Mouse (Mus musculus): ENCODE measurements at regions not wholly inside any gene's neighbourhood (a gene's known extent, or its start where the extent isn't known, plus 50 kb on each side); places are given as distances from the start of the nearest gene placed in this dataset.
"Not testable (repeated sequence)": the region's sequence is repeated elsewhere in the genome, so short reads cannot be mapped to it uniquely, and the experiment has no call there.

DNA sequence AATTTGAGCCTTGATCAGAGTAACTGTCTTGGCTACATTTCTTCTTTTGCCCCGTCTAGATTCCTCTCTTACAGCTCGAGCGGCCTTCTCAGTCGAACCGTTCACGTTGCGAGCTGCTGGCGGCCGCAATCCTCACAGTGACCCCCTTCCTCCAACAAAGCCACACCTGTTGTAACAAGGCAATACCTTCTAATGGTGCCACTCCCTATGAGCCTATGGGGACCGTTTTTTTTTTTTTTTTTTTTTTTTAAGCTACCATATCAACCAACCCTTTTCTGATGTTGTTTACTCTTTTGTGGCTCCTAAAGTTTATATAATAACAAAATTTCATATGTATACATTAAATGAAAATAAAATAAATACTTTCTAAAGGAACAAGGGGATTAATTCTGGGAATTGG, 160.4 kb upstream of the Trp63 start:
- not testable (repeated sequence) for H3K4me1 ChIP-seq (ENCODE audit: control insufficient read depth, insufficient read depth, low read length); H3K27me3 ChIP-seq (replicated peaks; ENCODE audit: control insufficient read depth, insufficient read depth, low read length); H3K4me3 ChIP-seq (ENCODE audit: low read length); H3K36me3 ChIP-seq (ENCODE audit: control insufficient read depth, insufficient read depth, low read length); H3K27ac ChIP-seq (ENCODE audit: low read length); H3K4me2 ChIP-seq (ENCODE audit: low read depth, low read length); H3K9ac ChIP-seq (ENCODE audit: low read depth, low read length); H3K9me3 ChIP-seq (ENCODE audit: control insufficient read depth, low read length); ATAC-seq
- WGBS = 85% methylated on average over 9 of the region's 10 CpGs

DNA sequence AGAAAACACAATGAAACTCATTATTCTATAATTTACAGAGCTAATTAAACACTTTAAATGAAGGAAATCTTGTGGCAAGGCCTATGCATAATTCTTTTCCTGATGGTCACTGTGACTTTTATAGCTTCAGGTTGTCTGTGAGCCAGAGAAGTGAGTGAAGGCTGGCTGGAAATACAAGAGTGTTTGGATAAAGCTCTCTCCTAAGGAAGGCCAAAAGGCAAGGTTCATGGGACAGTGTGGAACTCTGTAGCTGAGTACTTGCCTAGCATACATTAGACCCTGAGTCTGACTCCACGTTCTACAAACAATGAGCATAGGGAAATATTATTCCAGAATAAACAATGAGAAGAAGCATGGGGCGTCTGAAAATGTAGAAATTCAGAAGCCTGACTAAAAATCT, 159.9 kb upstream of the Trp63 start:
- Histone ChIP-seq H3K27me3 (replicated peaks; ENCODE audit: control insufficient read depth, insufficient read depth, low read length) (no peaks in the 10 kb centered on the region), H3K36me3 (ENCODE audit: control insufficient read depth, insufficient read depth, low read length) (no peaks in the 10 kb centered on the region), H3K9ac (ENCODE audit: low read depth, low read length) (no peak overlapping the region), H3K4me2 (ENCODE audit: low read depth, low read length) (no peak overlapping the region), H3K4me1 (ENCODE audit: control insufficient read depth, insufficient read depth, low read length) (no peaks in the 10 kb centered on the region), H3K4me3 (ENCODE audit: low read length) (no peak overlapping the region), H3K9me3 (ENCODE audit: control insufficient read depth, low read length) (no peaks in the 10 kb centered on the region), H3K27ac (ENCODE audit: low read length) (no peak overlapping the region)
- no peak for ATAC-seq
- WGBS = 53% methylated on average over 2 of the region's 2 CpGs

DNA sequence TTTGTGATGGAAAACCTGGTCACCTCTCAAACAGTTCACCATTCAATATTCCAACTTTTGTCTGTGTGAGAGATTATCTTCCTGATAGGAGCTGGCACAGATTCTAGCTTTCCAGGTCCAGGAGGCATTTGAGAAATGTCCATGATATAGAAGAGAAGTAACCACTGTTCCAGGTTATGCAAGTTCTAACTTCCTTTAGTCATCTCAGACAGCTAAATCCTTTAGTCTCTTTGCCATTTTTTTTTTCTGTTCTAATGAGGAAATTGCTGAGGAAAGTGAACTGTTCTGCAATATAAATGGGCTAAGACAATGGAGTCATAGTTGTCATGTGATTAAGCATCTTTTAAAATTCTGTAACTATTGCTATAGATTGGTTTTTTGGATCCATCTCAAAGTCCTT, 155.7 kb upstream of the Trp63 start:
- H3K27me3 ChIP-seq (replicated peaks; ENCODE audit: control insufficient read depth, insufficient read depth, low read length) = no peaks in the 10 kb centered on the region
- H3K4me3 ChIP-seq (ENCODE audit: low read length) = no peak overlapping the region
- no peaks in the 10 kb centered on the region for H3K36me3 ChIP-seq (ENCODE audit: control insufficient read depth, insufficient read depth, low read length)
- H3K9ac ChIP-seq (ENCODE audit: low read depth, low read length) = no peak overlapping the region
- H3K27ac ChIP-seq (ENCODE audit: low read length) = no peak overlapping the region
- H3K4me1 ChIP-seq (ENCODE audit: control insufficient read depth, insufficient read depth, low read length) = no peaks in the 10 kb centered on the region
- H3K4me2 ChIP-seq (ENCODE audit: low read depth, low read length) = no peak overlapping the region
- ATAC-seq = no peak
- H3K9me3 ChIP-seq (ENCODE audit: control insufficient read depth, low read length) = no peaks in the 10 kb centered on the region

DNA sequence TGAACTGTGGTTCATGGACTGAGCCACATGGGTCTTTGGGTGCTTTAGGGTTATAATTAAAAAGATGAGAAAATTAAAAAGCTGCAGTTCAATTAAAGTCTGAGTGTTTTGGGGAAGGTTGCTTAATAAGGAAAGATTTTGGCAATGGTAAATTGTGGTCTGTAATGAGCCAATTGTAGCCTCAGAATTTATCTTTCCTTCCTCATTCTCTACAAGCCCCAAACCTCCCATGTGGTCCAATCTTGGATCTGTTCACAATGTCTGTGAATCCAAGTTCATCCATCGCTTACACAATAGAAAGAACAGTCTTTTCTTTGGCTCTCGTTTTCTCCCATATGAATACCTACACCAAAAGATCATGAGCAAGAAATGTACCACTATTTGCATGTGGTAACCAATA, 155.2 kb upstream of the Trp63 start:
- no peak for ATAC-seq
- 85% methylated on average over 2 of the region's 2 CpGs for WGBS
- no peaks in the 10 kb centered on the region for H3K36me3 ChIP-seq (ENCODE audit: control insufficient read depth, insufficient read depth, low read length)

DNA sequence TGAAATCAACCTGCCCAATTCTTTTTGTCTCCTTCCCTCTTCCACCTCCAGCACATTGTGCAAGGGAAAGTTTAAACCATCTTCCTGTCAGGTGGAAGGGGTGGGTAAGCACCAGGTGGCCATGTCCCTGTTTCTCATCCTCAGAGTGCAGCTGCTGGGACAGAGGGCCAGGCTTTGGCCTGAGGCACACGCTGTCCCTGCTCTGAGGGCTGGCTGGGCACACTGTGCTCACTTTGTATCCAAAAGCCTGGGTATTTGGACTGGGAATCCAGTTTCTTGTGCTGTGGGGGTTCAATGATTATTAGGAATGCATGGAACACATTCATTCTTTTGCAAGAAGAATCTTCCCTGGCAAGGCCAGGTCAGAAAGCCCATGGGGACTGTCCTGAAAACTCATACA, 153.9 kb upstream of the Trp63 start:
- H3K36me3 ChIP-seq (ENCODE audit: control insufficient read depth, insufficient read depth, low read length) = no peaks in the 10 kb centered on the region
- WGBS = 96% methylated on average over 1 of the region's 1 CpGs
- no peak overlapping the region for H3K9ac ChIP-seq (ENCODE audit: low read depth, low read length)
- no peaks in the 10 kb centered on the region for H3K4me1 ChIP-seq (ENCODE audit: control insufficient read depth, insufficient read depth, low read length)
- H3K27ac ChIP-seq (ENCODE audit: low read length) = no peak overlapping the region
- no peak overlapping the region for H3K4me2 ChIP-seq (ENCODE audit: low read depth, low read length)
- H3K4me3 ChIP-seq (ENCODE audit: low read length) = no peak overlapping the region
- H3K27me3 ChIP-seq (replicated peaks; ENCODE audit: control insufficient read depth, insufficient read depth, low read length) = no peaks in the 10 kb centered on the region
- ATAC-seq = no peak
- H3K9me3 ChIP-seq (ENCODE audit: control insufficient read depth, low read length) = no peaks in the 10 kb centered on the region

More for the DNA sequence above, 155.2 kb upstream of the Trp63 start:
- Histone ChIP-seq H3K4me2 (ENCODE audit: low read depth, low read length) (no peak overlapping the region), H3K4me3 (ENCODE audit: low read length) (no peak overlapping the region), H3K9ac (ENCODE audit: low read depth, low read length) (no peak overlapping the region), H3K4me1 (ENCODE audit: control insufficient read depth, insufficient read depth, low read length) (no peaks in the 10 kb centered on the region), H3K27ac (ENCODE audit: low read length) (no peak overlapping the region), H3K9me3 (ENCODE audit: control insufficient read depth, low read length) (no peaks in the 10 kb centered on the region), H3K27me3 (replicated peaks; ENCODE audit: control insufficient read depth, insufficient read depth, low read length) (no peaks in the 10 kb centered on the region)

DNA sequence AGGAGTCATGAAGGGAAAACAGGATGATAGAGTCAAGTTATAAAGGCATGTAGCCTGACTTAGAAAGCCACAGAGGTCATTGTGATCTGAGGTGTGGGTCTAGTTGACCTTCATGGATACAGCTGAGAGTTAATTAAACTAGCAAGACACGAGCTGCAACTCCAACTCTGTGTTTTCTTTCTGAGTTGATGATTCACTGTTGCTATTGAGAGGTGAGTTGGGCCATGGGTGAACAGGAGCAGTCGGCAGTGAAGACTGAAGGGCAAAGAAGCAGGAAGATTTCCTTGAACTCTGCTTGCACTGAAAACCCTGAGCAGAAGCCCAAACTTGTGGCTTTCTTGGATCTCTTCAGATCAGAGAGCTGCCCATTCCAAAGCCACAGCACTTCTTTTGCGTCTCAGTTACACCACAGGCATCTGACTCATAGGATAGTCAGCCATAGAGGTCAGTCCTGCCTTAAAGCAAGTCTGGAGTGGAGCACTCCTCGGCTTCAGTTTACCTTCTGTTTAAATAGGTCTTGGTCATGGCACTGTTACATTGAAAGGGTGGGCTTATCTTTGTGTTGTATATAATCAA, 151.7 kb upstream of the Trp63 start:
- Histone ChIP-seq H3K27me3 (replicated peaks; ENCODE audit: control insufficient read depth, insufficient read depth, low read length) (no peaks in the 10 kb centered on the region), H3K4me1 (ENCODE audit: control insufficient read depth, insufficient read depth, low read length) (no peaks in the 10 kb centered on the region), H3K4me2 (ENCODE audit: low read depth, low read length) (no peak overlapping the region), H3K9me3 (ENCODE audit: control insufficient read depth, low read length) (no peaks in the 10 kb centered on the region), H3K4me3 (ENCODE audit: low read length) (no peak overlapping the region), H3K36me3 (ENCODE audit: control insufficient read depth, insufficient read depth, low read length) (no peaks in the 10 kb centered on the region), H3K27ac (ENCODE audit: low read length) (no peak overlapping the region), H3K9ac (ENCODE audit: low read depth, low read length) (no peak overlapping the region)
- ATAC-seq = no peak
- WGBS = 57% methylated on average over 4 of the region's 4 CpGs

DNA sequence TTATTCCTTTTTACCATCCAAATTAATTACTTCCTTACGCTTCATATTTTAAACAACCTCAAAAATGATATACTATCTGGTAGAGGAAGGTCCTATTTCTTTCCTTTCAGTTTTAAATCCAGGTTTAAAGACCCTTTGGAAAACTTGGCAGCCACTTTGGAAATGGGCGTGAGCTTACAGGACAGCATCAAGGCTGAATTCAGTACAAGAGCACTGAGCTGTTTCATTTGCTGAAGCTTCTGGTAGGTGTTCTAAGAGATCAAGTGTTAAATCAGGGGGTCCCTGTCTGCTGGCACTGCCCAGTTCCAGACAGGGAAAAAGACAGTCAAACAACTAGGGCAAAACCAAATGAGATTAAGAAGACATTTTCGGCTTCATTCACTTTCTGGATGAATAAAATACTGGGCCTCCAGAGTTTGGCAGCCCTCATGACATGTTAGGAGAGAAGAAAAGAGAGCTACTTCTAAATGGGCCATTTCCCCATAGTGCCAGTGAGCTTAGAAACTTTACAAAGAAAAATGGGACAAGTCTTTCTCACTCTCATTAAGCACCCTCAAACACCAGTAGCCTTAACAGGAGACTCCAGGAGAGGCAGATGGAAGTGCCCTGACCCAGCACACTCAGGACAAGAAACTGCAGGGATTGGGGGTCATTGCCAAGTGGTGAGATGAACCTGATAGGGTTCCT, 150.9 kb upstream of the Trp63 start:
- Histone ChIP-seq H3K9ac (ENCODE audit: low read depth, low read length) (no peak overlapping the region), H3K9me3 (ENCODE audit: control insufficient read depth, low read length) (no peaks in the 10 kb centered on the region), H3K4me1 (ENCODE audit: control insufficient read depth, insufficient read depth, low read length) (no peaks in the 10 kb centered on the region), H3K27me3 (replicated peaks; ENCODE audit: control insufficient read depth, insufficient read depth, low read length) (no peaks in the 10 kb centered on the region), H3K36me3 (ENCODE audit: control insufficient read depth, insufficient read depth, low read length) (no peaks in the 10 kb centered on the region), H3K4me2 (ENCODE audit: low read depth, low read length) (no peak overlapping the region), H3K27ac (ENCODE audit: low read length) (no peak overlapping the region), H3K4me3 (ENCODE audit: low read length) (no peak overlapping the region)
- ATAC-seq = no peak
- WGBS = 78% methylated on average over 3 of the region's 3 CpGs

DNA sequence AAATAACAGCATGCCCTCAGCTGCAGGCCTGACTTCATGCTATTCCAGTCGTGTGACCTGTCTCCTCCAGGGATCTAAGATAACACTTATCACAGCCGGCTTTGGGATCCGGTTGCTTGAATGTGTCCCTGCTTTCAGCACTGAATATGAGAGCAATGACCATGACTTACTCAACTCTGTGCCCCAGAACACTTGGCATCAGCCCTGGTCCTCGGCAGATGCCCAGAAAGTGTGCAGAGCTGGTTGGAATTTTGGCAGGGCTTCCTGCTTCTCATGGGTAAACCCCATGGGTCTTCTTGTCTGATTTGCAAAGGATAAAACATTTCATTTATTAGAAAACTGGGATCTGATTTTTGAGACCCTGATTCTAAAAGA, 150.4 kb upstream of the Trp63 start:
- no peak overlapping the region for H3K4me3 ChIP-seq (ENCODE audit: low read length)
- 75% methylated on average over 4 of the region's 4 CpGs for WGBS
- no peaks in the 10 kb centered on the region for H3K27me3 ChIP-seq (replicated peaks; ENCODE audit: control insufficient read depth, insufficient read depth, low read length)
- no peaks in the 10 kb centered on the region for H3K9me3 ChIP-seq (ENCODE audit: control insufficient read depth, low read length)
- no peak for ATAC-seq
- H3K4me2 ChIP-seq (ENCODE audit: low read depth, low read length) = no peak overlapping the region
- H3K27ac ChIP-seq (ENCODE audit: low read length) = no peak overlapping the region
- H3K4me1 ChIP-seq (ENCODE audit: control insufficient read depth, insufficient read depth, low read length) = no peaks in the 10 kb centered on the region
- no peaks in the 10 kb centered on the region for H3K36me3 ChIP-seq (ENCODE audit: control insufficient read depth, insufficient read depth, low read length)
- H3K9ac ChIP-seq (ENCODE audit: low read depth, low read length) = no peak overlapping the region

DNA sequence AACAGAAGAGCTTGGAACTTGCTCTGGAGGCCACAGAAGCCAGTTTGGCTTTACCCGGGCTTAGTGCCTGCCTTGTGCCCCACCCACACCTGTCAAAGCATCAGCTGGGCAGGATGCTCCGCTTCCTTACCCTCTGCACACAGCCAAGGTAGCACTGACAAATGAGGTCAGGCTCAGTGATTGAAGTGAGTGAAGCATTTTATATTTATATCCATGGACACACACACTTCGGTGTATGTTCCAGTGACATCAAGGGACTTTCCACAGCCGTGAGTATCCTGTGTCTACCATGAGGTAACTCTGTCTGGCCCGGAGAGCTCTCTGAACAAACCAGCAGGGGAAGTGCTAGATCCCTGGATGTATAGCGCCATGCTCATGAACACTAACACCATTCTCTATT, 147.0 kb upstream of the Trp63 start:
- WGBS = 86% methylated on average over 6 of the region's 6 CpGs
- H3K9ac ChIP-seq (ENCODE audit: low read depth, low read length) = no peak overlapping the region
- H3K4me1 ChIP-seq (ENCODE audit: control insufficient read depth, insufficient read depth, low read length) = no peaks in the 10 kb centered on the region
- H3K4me3 ChIP-seq (ENCODE audit: low read length) = no peak overlapping the region
- H3K36me3 ChIP-seq (ENCODE audit: control insufficient read depth, insufficient read depth, low read length) = no peaks in the 10 kb centered on the region
- H3K4me2 ChIP-seq (ENCODE audit: low read depth, low read length) = no peak overlapping the region
- H3K9me3 ChIP-seq (ENCODE audit: control insufficient read depth, low read length) = no peaks in the 10 kb centered on the region
- no peak for ATAC-seq
- no peak overlapping the region for H3K27ac ChIP-seq (ENCODE audit: low read length)
- no peaks in the 10 kb centered on the region for H3K27me3 ChIP-seq (replicated peaks; ENCODE audit: control insufficient read depth, insufficient read depth, low read length)

DNA sequence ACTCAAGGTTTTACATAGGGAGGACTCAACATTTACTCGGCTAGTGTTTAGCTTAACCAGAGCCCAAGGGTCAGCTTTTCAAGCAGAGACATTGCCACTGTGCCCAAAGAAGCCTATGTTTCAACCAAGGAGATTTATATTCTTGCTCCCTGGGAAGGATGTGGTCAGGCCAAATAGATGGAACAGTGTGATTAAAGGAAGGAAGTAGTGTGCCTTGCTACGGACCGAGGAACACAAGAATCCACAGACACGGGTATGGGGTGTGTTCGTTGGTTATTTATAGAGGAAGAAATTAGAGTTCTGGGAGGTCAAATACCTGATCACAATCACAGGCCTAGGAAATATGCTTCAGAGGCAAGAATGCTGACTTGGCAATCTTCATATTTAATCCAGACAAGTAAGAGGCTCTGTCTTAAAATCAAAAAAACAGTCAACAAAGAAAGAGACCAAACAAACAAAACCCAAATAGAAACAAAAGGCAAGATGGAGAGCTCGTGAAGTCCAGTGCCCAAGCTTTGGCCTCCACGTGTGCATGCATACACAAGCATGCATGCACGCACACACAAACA, 133.9 kb upstream of the Trp63 start:
- WGBS = 77% methylated on average over 8 of the region's 8 CpGs
- no peak for ATAC-seq
- H3K4me2 ChIP-seq (ENCODE audit: low read depth, low read length) = no peak overlapping the region
- no peak overlapping the region for H3K27ac ChIP-seq (ENCODE audit: low read length)
- H3K4me3 ChIP-seq (ENCODE audit: low read length) = no peak overlapping the region
- H3K36me3 ChIP-seq (ENCODE audit: control insufficient read depth, insufficient read depth, low read length) = no peaks in the 10 kb centered on the region
- no peak overlapping the region for H3K9ac ChIP-seq (ENCODE audit: low read depth, low read length)
- no peaks in the 10 kb centered on the region for H3K27me3 ChIP-seq (replicated peaks; ENCODE audit: control insufficient read depth, insufficient read depth, low read length)
- no peaks in the 10 kb centered on the region for H3K9me3 ChIP-seq (ENCODE audit: control insufficient read depth, low read length)
- H3K4me1 ChIP-seq (ENCODE audit: control insufficient read depth, insufficient read depth, low read length) = no peaks in the 10 kb centered on the region
